ENCODE assay signal across 20 mouse cellular contexts in genomic region chrX:68512213-68512766, GRCm38 (mm10).
DNase-seq lines count a peak whose midpoint lies in the region; ATAC-seq lines count a peak whose summit lies in the region.
"Had no signal": no experiment of that assay in that cellular context is flagged by ENCODE, and none has a peak within 500 bp of the region (broad histone marks: within the 10 kb centered on the region; RNA-seq: fewer than 3 reads in every experiment).

No protein-coding gene starts in this region.

- H3K4me2 ChIP-seq in hindbrain, embryonic 14.5 days (replicated peaks): no peak overlapping the region
- no peak overlapping the region for H3K4me2 ChIP-seq in neural tube, embryonic 11.5 days (ENCODE audit: low read depth)
- no peak overlapping the region for H3K4me2 ChIP-seq in neural tube, embryonic 15.5 days
- no peak overlapping the region for H3K4me2 ChIP-seq in midbrain, embryonic 13.5 days (replicated peaks)
- H3K4me2 ChIP-seq: embryonic facial prominence, embryonic 15.5 days; heart, embryonic 11.5 days; limb, embryonic 15.5 days; lung, embryonic 14.5 days had no signal

- ATAC-seq in hindbrain, embryonic 14.5 days (ENCODE audit: low FRiP score): no peak
- ATAC-seq in neural tube, embryonic 11.5 days (ENCODE audit: insufficient read depth, low FRiP score, low TSS enrichment): peak; percentile 81
- no peak for ATAC-seq in neural tube, embryonic 15.5 days (ENCODE audit: low FRiP score)
- peak; percentile 79 for ATAC-seq in midbrain, embryonic 13.5 days

- intact Hi-C loops in left cerebral cortex, postnatal 10 days (cut with DNase I): no loop called here

- no peak overlapping the region for H3K4me3 ChIP-seq in hindbrain, embryonic 10.5 days
- H3K4me3 ChIP-seq in hindbrain, embryonic 14.5 days (replicated peaks; ENCODE audit: low read length): no peak overlapping the region
- no peak overlapping the region for H3K4me3 ChIP-seq in neural tube, embryonic 11.5 days (ENCODE audit: low read depth, low read length)
- H3K4me3 ChIP-seq in neural tube, embryonic 15.5 days (replicated peaks): no peak overlapping the region
- H3K4me3 ChIP-seq in midbrain, embryonic 13.5 days (replicated peaks): no peak overlapping the region
- H3K4me3 ChIP-seq: embryonic facial prominence, embryonic 15.5 days; left cerebral cortex, adult 2 months; limb, embryonic 15.5 days had no signal

- WGBS in hindbrain, embryonic 10.5 days: 17% methylated on average over 1 of the region's 1 CpGs
- WGBS in hindbrain, embryonic 14.5 days: 27% methylated on average over 1 of the region's 1 CpGs
- 40% methylated on average over 1 of the region's 1 CpGs for WGBS in neural tube, embryonic 11.5 days
- WGBS in neural tube, embryonic 15.5 days: 25% methylated on average over 1 of the region's 1 CpGs
- 0% methylated on average over 1 of the region's 1 CpGs for WGBS in midbrain, embryonic 13.5 days

- DNase-seq in embryo, embryonic 10 days (ENCODE audit: low spot score): peak; percentile 3
- DNase-seq in embryo, embryonic 9.5 days (ENCODE audit: extremely low spot score): no peak
- DNase-seq in hindbrain, embryonic 10.5 days (ENCODE audit: low spot score): peak; percentile 2
- no peak for DNase-seq in hindbrain, embryonic 14.5 days (ENCODE audit: low spot score)
- no peak for DNase-seq in neural tube, embryonic 11.5 days (ENCODE audit: low spot score)
- DNase-seq in left cerebral cortex, postnatal 10 days (ENCODE audit: extremely low spot score in 1 of 2, low spot score in 2 of 2): no peak
- DNase-seq: adrenal gland, adult 2 months; cerebellum, adult 11-12 months; cerebellum, postnatal 14 days; kidney, adult 2 months; kidney, postnatal 10 days; left cerebral cortex, postnatal 4 days; lung, embryonic 14.5 days had no signal

- no peaks in the 10 kb centered on the region for H3K4me1 ChIP-seq in hindbrain, embryonic 10.5 days (replicated peaks)
- no peaks in the 10 kb centered on the region for H3K4me1 ChIP-seq in hindbrain, embryonic 14.5 days (replicated peaks; ENCODE audit: control insufficient read depth, insufficient read depth, low read length)
- H3K4me1 ChIP-seq in neural tube, embryonic 11.5 days (ENCODE audit: control insufficient read depth, insufficient read depth, low read length): no peaks in the 10 kb centered on the region
- H3K4me1 ChIP-seq in neural tube, embryonic 15.5 days: no peaks in the 10 kb centered on the region
- H3K4me1 ChIP-seq in midbrain, embryonic 13.5 days (replicated peaks): no peaks in the 10 kb centered on the region
- H3K4me1 ChIP-seq: embryonic facial prominence, embryonic 15.5 days; limb, embryonic 15.5 days had no signal

- H3K36me3 ChIP-seq in hindbrain, embryonic 10.5 days: no peaks in the 10 kb centered on the region
- no peaks in the 10 kb centered on the region for H3K36me3 ChIP-seq in hindbrain, embryonic 14.5 days (replicated peaks; ENCODE audit: control insufficient read depth, insufficient read depth)
- H3K36me3 ChIP-seq in neural tube, embryonic 11.5 days (ENCODE audit: control insufficient read depth, insufficient read depth, low read length): no peaks in the 10 kb centered on the region
- H3K36me3 ChIP-seq in neural tube, embryonic 15.5 days: no peaks in the 10 kb centered on the region
- no peaks in the 10 kb centered on the region for H3K36me3 ChIP-seq in midbrain, embryonic 13.5 days
- H3K36me3 ChIP-seq: embryonic facial prominence, embryonic 15.5 days; limb, embryonic 15.5 days had no signal

- no peak overlapping the region for H3K9ac ChIP-seq in hindbrain, embryonic 14.5 days
- H3K9ac ChIP-seq in neural tube, embryonic 11.5 days (ENCODE audit: low read length): no peak overlapping the region
- no peak overlapping the region for H3K9ac ChIP-seq in neural tube, embryonic 15.5 days (replicated peaks)
- H3K9ac ChIP-seq in midbrain, embryonic 13.5 days (replicated peaks): no peak overlapping the region
- H3K9ac ChIP-seq: embryonic facial prominence, embryonic 15.5 days; limb, embryonic 15.5 days; liver, embryonic 14.5 days; lung, embryonic 14.5 days had no signal

- no peaks in the 10 kb centered on the region for H3K27me3 ChIP-seq in hindbrain, embryonic 10.5 days (ENCODE audit: insufficient read depth, poor library complexity, severe bottlenecking)
- H3K27me3 ChIP-seq in hindbrain, embryonic 14.5 days (ENCODE audit: control insufficient read depth, insufficient read depth, low read length): no peaks in the 10 kb centered on the region
- no peaks in the 10 kb centered on the region for H3K27me3 ChIP-seq in neural tube, embryonic 11.5 days (ENCODE audit: control insufficient read depth, insufficient read depth, low read length)
- H3K27me3 ChIP-seq in neural tube, embryonic 15.5 days (replicated peaks): no peaks in the 10 kb centered on the region
- H3K27me3 ChIP-seq in midbrain, embryonic 13.5 days: no peaks in the 10 kb centered on the region
- H3K27me3 ChIP-seq: embryonic facial prominence, embryonic 15.5 days; limb, embryonic 15.5 days had no signal

- H3K27ac ChIP-seq in hindbrain, embryonic 10.5 days: no peak overlapping the region
- H3K27ac ChIP-seq in hindbrain, embryonic 14.5 days: no peak overlapping the region
- no peak overlapping the region for H3K27ac ChIP-seq in neural tube, embryonic 11.5 days (ENCODE audit: low read depth, low read length)
- no peak overlapping the region for H3K27ac ChIP-seq in neural tube, embryonic 15.5 days (replicated peaks)
- H3K27ac ChIP-seq in midbrain, embryonic 13.5 days: no peak overlapping the region
- H3K27ac ChIP-seq: embryonic facial prominence, embryonic 15.5 days; left cerebral cortex, adult 2 months; limb, embryonic 15.5 days; liver, embryonic 14.5 days had no signal

- H3K9me3 ChIP-seq in hindbrain, embryonic 10.5 days: no peaks in the 10 kb centered on the region
- H3K9me3 ChIP-seq in hindbrain, embryonic 14.5 days (ENCODE audit: control insufficient read depth, low read length): no peaks in the 10 kb centered on the region
- H3K9me3 ChIP-seq in neural tube, embryonic 11.5 days (ENCODE audit: control insufficient read depth, low read length): no peaks in the 10 kb centered on the region
- no peaks in the 10 kb centered on the region for H3K9me3 ChIP-seq in neural tube, embryonic 15.5 days (replicated peaks)
- no peaks in the 10 kb centered on the region for H3K9me3 ChIP-seq in midbrain, embryonic 13.5 days
- H3K9me3 ChIP-seq: embryonic facial prominence, embryonic 15.5 days; limb, embryonic 15.5 days had no signal

Comparison
In these comparisons a context has a peak if more than half of its experiments do, and no peak if none do; other contexts are left out.
1. DNase-seq: peak in embryo, embryonic 10 days (single experiment) and hindbrain, embryonic 10.5 days (single experiment); none in embryo, embryonic 9.5 days (single experiment), hindbrain, embryonic 14.5 days (single experiment), neural tube, embryonic 11.5 days (single experiment) and left cerebral cortex, postnatal 10 days (0 of 2).
2. ATAC-seq: peak in neural tube, embryonic 11.5 days (single experiment) and midbrain, embryonic 13.5 days (single experiment); none in hindbrain, embryonic 14.5 days (single experiment) and neural tube, embryonic 15.5 days (single experiment).